Mouse (Mus musculus) adrenal gland, adult 2 months (tissue): ENCODE results near the gene Rps3. TPM values are rescaled to one million over a fixed set of nuclear protein-coding genes. Genes with fewer than 3 reads are reported as not detected.

Experiments used
- DNase-seq: peaks from one replicate; pipeline ENCODE4 v3.0.0; 2021
- polyA plus RNA-seq: library from polyadenylated mRNA; depleted of rRNA; stranded (reverse); fragments of >200 nt; gene quantifications from 2 replicates; pipeline ENCODE4 v1.2.3, GENCODE M21; 2012; rRNA removed
- total RNA-seq, 2 experiments: library from RNA; stranded (reverse); gene quantifications; 2 replicates each; pipeline ENCODE4 v1.2.3; 2021

The Rps3 gene
- total and polyA plus RNA-seq, 3 experiments, result 95.4 to 589 (median 414) TPM

GRCm38 (mm10) chr7:99443164-99443563, 40.4 kb downstream of the Rps3 start:
- no peak for DNase-seq

- DNase-seq, result peak; percentile 79
Observed at GRCm38 (mm10) chr7:99441534-99442072, 41.9 kb downstream of the Rps3 start.

GRCm38 (mm10) chr7:99438881-99439280, 44.7 kb downstream of the Rps3 start:
- no peak for DNase-seq

- no peak for DNase-seq
Observed at GRCm38 (mm10) chr7:99436530-99436929, 47.0 kb downstream of the Rps3 start.

DNA sequence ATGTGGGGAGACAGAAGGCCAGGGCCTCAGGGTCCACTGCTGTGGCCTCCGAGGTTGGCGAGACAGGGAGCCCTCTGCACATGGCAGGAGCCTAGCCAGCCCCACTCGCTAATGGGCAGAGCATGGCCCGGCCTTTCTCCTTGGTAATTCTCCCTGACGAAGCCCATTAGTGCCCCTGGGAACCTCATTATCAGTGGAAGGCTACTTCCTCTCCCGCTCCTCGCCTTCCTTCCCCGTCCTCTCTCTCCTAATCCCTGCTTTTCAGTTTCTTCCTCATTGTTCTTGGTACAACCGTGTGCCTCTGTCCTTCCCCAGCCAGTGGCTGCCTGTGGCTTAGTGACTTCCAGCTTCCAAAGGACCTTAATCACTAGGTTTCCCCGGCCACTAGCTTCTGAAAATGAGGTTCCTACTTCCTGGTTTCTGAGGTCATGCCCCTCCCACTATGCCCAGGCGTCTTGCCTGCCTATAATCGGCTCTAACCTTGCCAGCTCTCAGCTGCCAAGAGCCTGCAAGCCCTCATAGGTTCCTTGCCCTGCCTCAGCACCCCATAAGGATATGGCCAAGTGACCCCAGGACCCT, 48.8 kb downstream of the Rps3 start:
- no peak for DNase-seq

- DNase-seq, result no peak
Observed at GRCm38 (mm10) chr7:99432863-99433262, 50.7 kb downstream of the Rps3 start.

- DNase-seq, result no peak
Observed at GRCm38 (mm10) chr7:99432248-99432647, 51.3 kb downstream of the Rps3 start.

- DNase-seq, result no peak
Observed at GRCm38 (mm10) chr7:99430246-99430645, 53.3 kb downstream of the Rps3 start.

DNA sequence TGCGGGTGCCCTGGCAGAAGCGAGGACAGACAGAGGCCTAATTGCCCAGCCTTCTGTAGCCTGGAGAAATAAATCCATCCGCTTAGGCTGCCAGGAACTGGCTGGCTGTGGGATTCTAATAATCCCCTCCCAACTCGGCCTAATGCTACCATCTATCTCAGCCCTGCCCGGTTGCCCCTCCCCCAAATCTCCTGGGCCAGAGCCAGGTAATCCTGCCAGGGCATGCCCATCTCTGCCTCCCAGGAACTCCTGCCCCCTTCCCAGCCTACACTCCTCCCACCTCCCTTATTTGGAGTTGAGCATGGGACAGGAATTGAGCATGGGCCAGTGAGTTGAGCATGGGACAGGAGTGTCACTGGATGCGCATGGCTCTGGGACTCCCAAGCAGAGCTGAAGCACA, 53.8 kb downstream of the Rps3 start:
- DNase-seq, result no peak

GRCm38 (mm10) chr7:99428836-99429235, 54.7 kb downstream of the Rps3 start:
- no peak for DNase-seq

DNA sequence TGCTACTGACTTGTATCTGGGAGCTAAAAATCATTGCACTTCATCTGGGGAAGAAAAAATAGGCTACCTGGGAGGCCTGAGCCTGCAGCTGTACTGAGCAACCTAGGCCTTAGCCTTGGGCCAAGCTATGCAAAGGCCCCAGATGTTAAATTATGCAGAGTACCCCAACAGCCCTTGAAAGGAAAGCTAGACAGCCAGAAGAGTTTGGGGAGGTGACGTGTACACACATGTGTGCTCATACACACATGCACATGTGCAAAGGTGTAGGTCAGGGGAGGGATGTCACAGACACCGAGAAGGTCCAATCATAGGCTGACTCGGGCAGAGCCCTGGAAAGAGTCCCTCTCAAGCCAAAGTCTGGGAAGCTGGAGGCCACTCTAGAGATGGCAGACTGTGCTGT, 55.6 kb downstream of the Rps3 start:
- DNase-seq, result no peak

Other genes starting within 250 kb of the Rps3 start
- gene Mogat2, start 245.1 kb downstream of the Rps3 start, total RNA-seq, result under 1 TPM in 1 of 2 experiments, not detected in 1; 0.37 TPM
- gene Mogat2, start 245.1 kb downstream of the Rps3 start, polyA plus RNA-seq, result 1.6 and 4.0 TPM in 2 replicates
- gene Map6, start 216.3 kb downstream of the Rps3 start, total RNA-seq, result 10 to 100 TPM in 1 of 2 experiments, 1 to 10 TPM in 1; 7.5 to 10.2 TPM
- 4.9 and 7.0 TPM in 2 replicates for gene Map6, start 216.3 kb downstream of the Rps3 start, polyA plus RNA-seq
- 100 to 1,000 TPM; 276 to 356 TPM for gene Serpinh1, start 130.5 kb downstream of the Rps3 start, total RNA-seq
- gene Serpinh1, start 130.5 kb downstream of the Rps3 start, polyA plus RNA-seq, result 358 and 377 TPM in 2 replicates
- gene Gdpd5, start 102.3 kb downstream of the Rps3 start, total RNA-seq, result 10 to 100 TPM in 1 of 2 experiments, 1 to 10 TPM in 1; 7.2 to 12.9 TPM
- gene Gdpd5, start 102.3 kb downstream of the Rps3 start, polyA plus RNA-seq, result 26.6 TPM in 2 replicates
- gene Klhl35, start 17.7 kb downstream of the Rps3 start, total RNA-seq, result under 1 TPM in 1 of 2 experiments, not detected in 1; 0.59 TPM
- 1.3 TPM in 2 replicates for gene Klhl35, start 17.7 kb downstream of the Rps3 start, polyA plus RNA-seq
- 10 to 100 TPM; 38.7 to 62.2 TPM for gene Arrb1, start 51.7 kb upstream of the Rps3 start, total RNA-seq
- gene Arrb1, start 51.7 kb upstream of the Rps3 start, polyA plus RNA-seq, result 19.0 and 19.3 TPM in 2 replicates
- 10 to 100 TPM; 21.6 to 25.3 TPM for gene Tpbgl, start 143.4 kb upstream of the Rps3 start, total RNA-seq
- gene Tpbgl, start 143.4 kb upstream of the Rps3 start, polyA plus RNA-seq, result 71.2 and 81.0 TPM in 2 replicates
- gene Slco2b1, start 227.6 kb upstream of the Rps3 start, total RNA-seq, result 10 to 100 TPM; 22.9 to 23.0 TPM
- 34.6 and 49.7 TPM in 2 replicates for gene Slco2b1, start 227.6 kb upstream of the Rps3 start, polyA plus RNA-seq
- gene Olfr520, start 246.5 kb upstream of the Rps3 start, total RNA-seq, result not detected
- gene Olfr520, start 246.5 kb upstream of the Rps3 start, polyA plus RNA-seq, result not detected in 2 replicates